Mouse (Mus musculus): ENCODE results near the gene Rpp30. TPM values are rescaled to one million over a fixed set of nuclear protein-coding genes. Genes with fewer than 3 reads are reported as not detected.

Gene Rpp30
- polyA plus RNA-seq (2017; shearing (Covaris generic)): 37.6 TPM

DNA sequence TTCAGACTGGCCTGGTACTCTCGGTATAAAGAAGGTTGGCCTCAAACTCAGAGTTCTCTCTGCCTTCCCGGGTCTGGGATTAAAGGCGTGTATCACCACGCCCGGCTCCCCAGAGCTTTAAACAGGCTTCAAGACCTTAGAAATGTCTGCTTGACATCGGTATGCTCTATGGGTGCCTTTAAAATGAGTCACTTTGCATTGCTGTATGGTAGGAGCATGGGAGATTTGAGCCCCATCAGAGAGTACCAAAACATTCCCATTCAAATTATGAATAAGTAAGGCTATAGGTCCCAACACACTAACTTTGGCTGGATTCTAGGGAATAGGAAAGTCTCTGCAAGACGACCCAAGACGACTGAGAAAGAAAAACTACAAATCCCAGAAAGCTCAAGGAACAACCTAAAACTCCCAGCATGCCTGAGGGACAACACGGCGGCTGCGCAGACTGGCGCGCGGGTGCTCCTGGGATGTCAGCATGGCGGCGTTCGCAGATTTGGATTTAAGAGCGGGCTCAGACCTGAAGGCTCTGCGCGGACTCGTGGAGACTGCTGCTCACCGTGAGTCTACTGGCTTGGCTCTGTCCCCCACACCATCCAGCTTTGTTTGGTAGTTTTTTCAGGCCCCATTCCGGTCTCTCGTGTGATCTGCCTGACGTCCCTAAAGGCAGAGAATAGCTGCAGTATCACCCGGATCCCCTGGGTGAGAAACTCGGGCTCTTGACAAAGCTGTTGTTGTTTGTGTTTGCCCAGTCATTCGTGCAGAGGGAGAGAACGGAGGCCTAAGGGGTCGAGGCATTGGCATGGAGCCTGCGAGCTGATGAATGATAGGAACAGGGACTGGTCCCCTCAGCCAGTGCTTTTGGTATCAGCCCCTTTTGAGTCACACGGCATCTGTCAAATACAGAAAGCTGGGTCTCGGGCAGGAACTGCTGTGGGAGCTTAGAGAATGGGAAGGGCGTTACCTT lies at the start of gene Rpp30:
Rpp30 (plus strand) TSS at position 455 of the 964 bp plus-strand sequence.

DNA sequence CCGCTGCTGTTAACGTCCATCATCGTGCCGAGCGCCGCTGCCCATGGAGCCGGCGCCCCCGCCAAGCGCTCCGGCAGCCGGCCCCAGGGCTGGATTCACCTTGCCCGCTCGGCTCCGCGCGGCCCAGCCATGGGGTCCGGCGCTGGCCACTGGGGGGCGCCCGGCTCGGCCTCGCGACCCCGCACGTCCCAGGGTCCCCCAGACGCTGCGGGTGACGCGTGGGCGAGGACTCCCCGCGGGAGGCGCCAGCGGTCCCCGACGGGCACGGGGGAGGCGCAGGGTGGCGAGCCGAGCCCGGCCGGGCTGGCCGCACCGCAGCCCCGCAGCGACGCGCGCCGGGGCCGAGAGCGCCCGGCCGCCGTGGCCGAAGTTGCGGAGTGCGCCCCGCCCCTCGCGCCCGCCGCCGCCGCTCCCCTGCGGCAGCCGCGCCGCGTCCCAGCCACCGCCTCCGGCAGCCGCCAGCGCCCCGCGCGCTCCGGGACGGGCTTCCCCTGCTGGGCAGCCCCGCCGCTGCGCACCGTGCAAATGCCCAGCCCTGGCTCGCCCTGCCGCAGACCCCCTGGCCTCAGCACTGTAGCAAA lies 26.2 kb upstream of the Rpp30 start, which contains the start of gene Htr7:
Htr7 (minus strand) TSS at position 277 of the 581 bp plus-strand sequence.

DNA sequence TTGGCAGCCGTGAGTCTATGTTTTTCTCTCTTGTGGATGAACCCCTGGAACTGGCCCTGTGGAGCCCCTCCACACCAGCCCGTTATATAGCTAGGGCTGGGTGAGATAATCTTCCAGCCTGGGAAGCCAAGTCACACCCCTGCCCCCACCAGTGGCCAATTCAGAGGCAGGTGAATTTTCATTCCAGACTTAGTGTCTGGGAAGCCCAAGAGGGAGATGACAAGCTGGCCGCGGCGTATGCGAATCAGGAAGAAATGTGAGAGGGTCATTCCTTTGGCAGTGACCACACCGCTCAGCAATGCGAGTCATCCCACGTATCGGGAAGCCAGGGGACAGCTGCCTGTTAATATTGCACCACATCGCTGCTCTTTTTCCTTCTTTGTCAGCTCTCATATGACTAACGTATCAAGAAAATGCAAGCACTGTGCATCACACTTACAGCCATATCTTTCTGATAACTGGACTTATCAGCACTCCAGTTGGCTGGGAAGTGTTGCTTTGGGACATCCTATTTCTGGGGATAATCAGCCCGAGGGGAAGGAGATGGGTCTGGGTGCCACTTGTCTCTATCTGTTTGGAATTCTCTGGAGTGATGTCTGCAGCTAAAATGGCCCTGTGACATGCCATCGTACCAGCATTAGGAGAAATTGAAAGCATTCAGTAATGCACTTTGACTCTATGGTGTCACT lies 36.4 kb downstream of the Rpp30 start, which contains the start of gene Ankrd1:
Ankrd1 (minus strand) TSS at position 317 of the 689 bp plus-strand sequence.

Other genes with a start within 250 kb of the Rpp30 start
- gene Htr7, start 26.2 kb upstream of the Rpp30 start, polyA plus RNA-seq (2017; shearing (Covaris generic)): not detected
- 0.19 TPM for gene Ankrd1, start 36.4 kb downstream of the Rpp30 start, polyA plus RNA-seq (2017; shearing (Covaris generic))